Mouse (Mus musculus): Measurements from ENCODE around the gene Olfr398.

Gene Olfr398

GRCm38 (mm10) chr11:73990307-73990706 lies at the start of gene Olfr398:
Gene Olfr398 (minus strand): TSS chr11:73990407.
- no peak for DNase-seq (ENCODE audit: low spot score in 2 of 2)

GRCm38 (mm10) chr11:73993115-73993514 lies 2.9 kb upstream of the Olfr398 start:
- no peak for DNase-seq (ENCODE audit: low spot score in 2 of 2)

- DNase-seq (ENCODE audit: low spot score in 2 of 2) = no peak
Observed at GRCm38 (mm10) chr11:73960517-73960916, 29.7 kb downstream of the Olfr398 start, which contains the start of gene Olfr397. Gene Olfr397 (plus strand): TSS chr11:73960817.

GRCm38 (mm10) chr11:73936377-73936776 lies 53.8 kb downstream of the Olfr398 start, which contains the start of gene Olfr23:
Gene Olfr23 (plus strand): TSS chr11:73936677.
- DNase-seq (ENCODE audit: low spot score in 2 of 2) = no peak

Data from urinary bladder, postnatal 36 days (tissue).